Mouse (Mus musculus) bone marrow, adult 2 months (tissue): Measurements from ENCODE around the gene Atxn1. TPM values are rescaled to one million over a fixed set of nuclear protein-coding genes. Genes with fewer than 3 reads are reported as not detected.

ENCODE experiments used
- H3K27ac ChIP-seq: fragments of 200-500 bp; 2 replicates; pipeline ENCODE4 v1.5.1; 2012; ENCODE audit warnings: low read depth, mild to moderate bottlenecking, control low read depth, inconsistent platforms, low read length; ENCODE audit not compliant: control insufficient read depth, poor library complexity, insufficient read depth
- H3K4me1 ChIP-seq: fragments of 200-500 bp; 2 replicates; pipeline ENCODE4 v1.6.1; 2011; ENCODE audit warnings: low read length; ENCODE audit not compliant: control insufficient read depth, insufficient read depth
- H3K4me3 ChIP-seq: fragments of 200-500 bp; replicated peaks from 2 replicates; pipeline ENCODE3; 2011; ENCODE audit warnings: mild to moderate bottlenecking, low read depth, low read length, control low read depth; ENCODE audit not compliant: control insufficient read depth
- CTCF ChIP-seq: fragments of 200-500 bp; IDR thresholded peaks from 2 replicates; pipeline ENCODE4 v1.5.1; 2011; ENCODE audit warnings: low read length, control low read depth; ENCODE audit not compliant: control insufficient read depth, insufficient read depth
- POLR2A ChIP-seq: fragments of 200-500 bp; IDR thresholded peaks from 2 replicates; pipeline ENCODE4 v1.6.1; 2011; ENCODE audit warnings: low read depth, mild to moderate bottlenecking, control low read depth, low read length, borderline replicate concordance; ENCODE audit not compliant: control insufficient read depth
- WGBS: fragments of 180-500 bp; shearing (Covaris S2); methylation state at CpG from one replicate; pipeline ENCODE4 v1.1.7; 2018; 5-methylcytosine and 5-hydroxymethylcytosine counted together
- polyA plus RNA-seq: library from polyadenylated mRNA; stranded (reverse); fragments of >200 nt; gene quantifications from 2 replicates; pipeline ENCODE4 v1.2.4, GENCODE M21; 2011; ENCODE audit warnings: low replicate concordance; ENCODE audit not compliant: missing spikeins, insufficient read depth, insufficient read length

The Atxn1 gene
- polyA plus RNA-seq, 1 experiment, result 5.8 TPM

GRCm38 (mm10) chr13:45722885-45723284, 241.9 kb downstream of the Atxn1 start:
- H3K4me1 ChIP-seq, result no peaks in the 10 kb centered on the region
- no peak overlapping the region for H3K27ac ChIP-seq
- no peak overlapping the region for H3K4me3 ChIP-seq
- no peak for TF ChIP-seq CTCF
- no peak for TF ChIP-seq POLR2A
- WGBS, result 83% methylated on average over 5 of the region's 5 CpGs

- no peaks in the 10 kb centered on the region for H3K4me1 ChIP-seq
- no peak for TF ChIP-seq CTCF
- TF ChIP-seq POLR2A, result no peak
- WGBS, result 83% methylated on average over 8 of the region's 8 CpGs
These were observed 243.2 kb downstream of the Atxn1 start for GRCm38 (mm10) chr13:45721621-45722020.

DNA sequence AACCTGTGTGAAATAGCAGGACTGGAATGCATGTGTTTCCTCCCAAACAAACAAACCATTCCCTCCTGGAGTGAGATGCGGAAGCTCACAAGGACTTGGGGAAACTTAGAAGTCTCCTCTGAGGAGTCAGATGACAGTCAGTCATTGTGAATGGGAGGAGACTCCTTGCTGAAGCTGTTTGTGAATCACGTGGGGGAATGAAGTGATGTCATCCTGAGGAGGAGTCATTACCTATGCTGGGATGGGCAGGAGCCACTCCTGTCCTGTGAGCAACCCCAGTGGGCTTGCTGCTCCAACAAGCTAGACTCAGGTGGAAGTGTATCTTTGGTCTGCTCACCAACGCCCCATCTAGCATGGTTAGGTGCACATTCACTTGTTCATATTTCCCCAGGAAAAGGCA, 246.0 kb downstream of the Atxn1 start:
- 66% methylated on average over 3 of the region's 3 CpGs for WGBS

More at GRCm38 (mm10) chr13:45721621-45722020, 243.2 kb downstream of the Atxn1 start:
- H3K27ac ChIP-seq, result no peak overlapping the region
- H3K4me3 ChIP-seq, result no peak overlapping the region

DNA sequence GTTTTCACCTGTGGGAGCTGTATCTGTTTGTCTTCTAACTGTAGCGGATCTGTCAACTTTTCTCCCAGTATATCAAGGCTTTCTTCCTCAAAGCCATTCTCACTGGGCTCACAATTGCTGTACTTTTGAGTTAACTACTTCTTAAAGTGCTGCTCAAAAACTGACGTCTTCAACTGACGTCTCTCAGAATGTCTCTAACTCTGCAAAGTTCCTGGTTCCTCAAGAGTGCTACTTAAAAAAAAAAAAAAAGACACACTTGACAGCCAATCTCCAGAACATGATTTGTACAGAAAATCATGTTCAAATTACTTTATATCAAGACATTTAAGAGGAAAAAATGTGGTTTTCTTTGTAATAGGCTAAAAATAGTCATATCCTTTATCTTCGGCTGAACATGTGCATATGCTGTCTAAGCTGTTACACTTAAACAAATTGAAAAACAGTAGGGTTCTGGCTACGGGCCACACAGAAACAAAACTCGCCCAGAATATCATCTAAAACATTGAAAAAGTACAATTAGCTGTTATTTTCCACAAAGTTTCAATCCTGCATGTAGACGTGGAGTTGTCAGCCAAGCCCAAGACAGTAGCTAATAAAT, 249.1 kb downstream of the Atxn1 start:
- TF ChIP-seq POLR2A (no peak), CTCF (no peak)
- Histone ChIP-seq H3K4me1 (no peaks in the 10 kb centered on the region), H3K27ac (no peak overlapping the region), H3K4me3 (no peak overlapping the region)
- WGBS, result 32% methylated on average over 7 of the region's 7 CpGs

More for the DNA sequence above, 246.0 kb downstream of the Atxn1 start:
- Histone ChIP-seq H3K4me1 (no peaks in the 10 kb centered on the region), H3K4me3 (no peak overlapping the region), H3K27ac (no peak overlapping the region)
- TF ChIP-seq CTCF (no peak), POLR2A (no peak)

GRCm38 (mm10) chr13:45710041-45710440, 254.8 kb downstream of the Atxn1 start:
- Histone ChIP-seq H3K27ac (no peak overlapping the region), H3K4me3 (no peak overlapping the region), H3K4me1 (no peaks in the 10 kb centered on the region)
- WGBS, result 86% methylated on average over 8 of the region's 8 CpGs
- TF ChIP-seq CTCF, result no peak
- TF ChIP-seq POLR2A, result no peak

DNA sequence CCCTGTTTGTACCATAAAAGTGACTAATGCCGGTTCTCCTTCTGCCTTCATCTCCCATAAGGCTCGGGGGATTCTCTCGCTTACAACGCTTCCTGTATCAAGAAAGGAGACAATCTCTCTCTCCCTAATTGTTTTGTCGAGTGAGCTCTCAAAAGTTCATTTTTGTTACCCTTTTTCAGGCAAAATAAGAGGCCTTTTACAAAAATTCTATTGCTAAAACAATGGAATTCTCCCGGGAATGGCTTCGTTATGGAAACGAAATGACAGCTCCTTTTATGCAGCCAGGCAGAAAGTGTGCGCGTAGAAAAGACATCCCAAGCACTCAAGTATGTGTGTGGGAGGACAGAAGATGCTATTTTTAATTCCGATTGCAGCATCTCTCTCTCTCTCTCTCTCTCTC, 255.4 kb downstream of the Atxn1 start:
- no peaks in the 10 kb centered on the region for H3K4me1 ChIP-seq
- no peak overlapping the region for H3K27ac ChIP-seq
- 87% methylated on average over 11 of the region's 11 CpGs for WGBS
- no peak overlapping the region for H3K4me3 ChIP-seq
- TF ChIP-seq POLR2A (no peak), CTCF (no peak)

DNA sequence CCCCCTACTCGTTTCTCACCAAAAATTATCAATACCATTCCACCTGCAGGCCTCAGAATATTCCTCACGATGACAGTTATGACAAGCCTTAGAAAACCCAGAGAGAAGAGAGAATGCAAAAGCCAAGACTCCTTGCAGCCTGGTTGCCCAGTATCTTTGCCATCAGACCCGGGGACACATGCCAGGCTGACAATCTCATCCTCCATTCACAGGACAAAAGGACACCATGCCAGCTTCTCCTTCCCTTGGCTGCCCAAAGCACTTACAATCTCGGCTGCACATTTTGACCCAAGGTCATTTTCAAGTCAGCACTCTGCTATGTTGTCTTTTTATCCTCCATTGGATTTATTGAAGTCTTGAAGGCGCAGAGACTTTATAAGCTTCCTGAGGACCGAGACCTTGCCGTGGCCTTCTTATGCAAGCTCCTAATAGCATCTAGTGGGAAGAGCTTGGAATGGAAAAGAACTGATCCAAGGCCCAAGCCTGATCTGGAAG, 263.5 kb downstream of the Atxn1 start:
- H3K4me3 ChIP-seq, result no peak overlapping the region
- no peaks in the 10 kb centered on the region for H3K4me1 ChIP-seq
- no peak overlapping the region for H3K27ac ChIP-seq
- WGBS, result 81% methylated on average over 7 of the region's 7 CpGs
- TF ChIP-seq POLR2A (no peak), CTCF (no peak)

DNA sequence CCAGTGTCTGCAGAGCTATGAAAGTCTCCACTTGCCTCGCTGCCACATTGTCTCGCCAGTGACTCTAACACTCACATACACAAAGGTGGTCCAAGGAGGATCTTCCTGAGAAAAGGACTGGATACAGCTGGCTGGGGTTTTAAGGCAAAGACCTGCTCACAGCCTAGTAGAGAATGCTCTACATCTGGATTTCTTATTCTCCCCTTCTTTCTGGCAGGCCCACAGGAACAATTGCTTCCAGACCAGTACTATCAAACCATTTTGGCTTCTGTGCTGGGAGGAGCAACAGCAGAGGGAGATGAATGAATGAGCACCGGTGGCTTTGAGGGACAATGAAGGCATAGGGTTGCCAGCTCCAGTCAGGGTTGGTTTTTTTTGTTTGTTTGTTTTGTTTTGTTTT, 265.8 kb downstream of the Atxn1 start:
- Histone ChIP-seq H3K4me3 (no peak overlapping the region), H3K27ac (no peak overlapping the region), H3K4me1 (no peaks in the 10 kb centered on the region)
- TF ChIP-seq CTCF (no peak), POLR2A (no peak)
- 83% methylated on average over 3 of the region's 3 CpGs for WGBS
